Mouse (Mus musculus) hindbrain, postnatal 0 days (tissue): Measurements from ENCODE around the gene Src. TPM values are rescaled to one million over a fixed set of nuclear protein-coding genes. Genes with fewer than 3 reads are reported as not detected.
"Not testable (repeated sequence)": the region's sequence is repeated elsewhere in the genome, so short reads cannot be mapped to it uniquely, and the experiment has no call there.

Experiments used
- ATAC-seq: fragments of 200-750 bp; cut with Nextera tagmentation; 2 replicates; pipeline ENCODE4 v1.8.0; 2017; ENCODE audit warnings: mild to moderate bottlenecking, moderate TSS enrichment, moderate library complexity
- DNase-seq: peaks from one replicate; pipeline ENCODE4 v3.0.0-alpha.2; 2015; ENCODE audit warnings: low spot score
- H3K27ac ChIP-seq: fragments of 300-500 bp; sonication (generic); 2 replicates; pipeline ENCODE4 v1.5.1; 2014; ENCODE audit warnings: mild to moderate bottlenecking
- H3K27me3 ChIP-seq: fragments of 300-500 bp; sonication (generic); 2 replicates; pipeline ENCODE4 v1.6.1; 2014; ENCODE audit warnings: low read length, mixed read lengths; ENCODE audit not compliant: insufficient read depth
- H3K36me3 ChIP-seq: fragments of 300-500 bp; sonication (generic); 2 replicates; pipeline ENCODE4 v1.6.1; 2014; ENCODE audit warnings: low read length, mixed read lengths; ENCODE audit not compliant: insufficient read depth
- H3K4me1 ChIP-seq: fragments of 300-500 bp; sonication (generic); 2 replicates; pipeline ENCODE4 v1.6.1; 2014; ENCODE audit warnings: antibody characterized with exemption, low read length, mixed read lengths; ENCODE audit not compliant: insufficient read depth
- H3K4me2 ChIP-seq: fragments of 300-500 bp; sonication (generic); 2 replicates; pipeline ENCODE4 v1.6.1; 2014; ENCODE audit warnings: low read depth, mild to moderate bottlenecking, low read length, moderate library complexity, mixed read lengths
- H3K4me3 ChIP-seq: fragments of 300-500 bp; sonication (generic); 2 replicates; pipeline ENCODE4 v1.5.1; 2014; ENCODE audit warnings: low read length
- H3K9ac ChIP-seq: fragments of 300-500 bp; sonication (generic); replicated peaks from 2 replicates; pipeline ENCODE4 v1.6.1; 2014; ENCODE audit warnings: mild to moderate bottlenecking, low read length, moderate library complexity, mixed read lengths
- H3K9me3 ChIP-seq: fragments of 300-500 bp; sonication (generic); 2 replicates; pipeline ENCODE4 v1.6.1; 2016; ENCODE audit warnings: low read length, mixed read lengths
- CTCF ChIP-seq: IDR thresholded peaks from 2 replicates; pipeline ENCODE4 v1.5.1; 2016; ENCODE audit warnings: antibody characterized with exemption, control low read depth, low read depth
- WGBS: fragments of 180-500 bp; shearing (Covaris S2); extraction: QIAGEN DNeasy Blood & Tissue Kit; methylation state at CpG from one replicate; pipeline ENCODE4 v1.1.7; 2014; 5-methylcytosine and 5-hydroxymethylcytosine counted together
- polyA plus RNA-seq: library from polyadenylated mRNA; unstranded; fragments of >200 nt; fragmentation: Nextera tagmentation; extraction: Ambion mirVana; gene quantifications from 2 replicates; pipeline ENCODE4 v1.2.1, GENCODE M21; 2015
- total RNA-seq: library from RNA; depleted of rRNA; stranded (reverse); fragments of >200 nt; gene quantifications from 2 replicates; pipeline ENCODE4 v1.2.3, GENCODE M21; 2014

Gene Src
- total and polyA plus RNA-seq, 2 experiments from 2014 or later = 25.4 to 133 TPM

GRCm38 (mm10) chr2:157384836-157385235, 33.4 kb upstream of the Src start:
- Histone ChIP-seq H3K4me2 (no peak overlapping the region), H3K4me3 (no peak overlapping the region), H3K9me3 (no peaks in the 10 kb centered on the region), H3K27ac (peak overlapping the region; percentile 45; the same call in 1 of the 2 replicates), H3K36me3 (peaks cover 6% of the 10 kb centered on the region), H3K9ac (no peak overlapping the region), H3K27me3 (no peaks in the 10 kb centered on the region), H3K4me1 (no peaks in the 10 kb centered on the region)
- peak; percentile 12; the same call in 1 of the 2 replicates for TF ChIP-seq CTCF
- DNase-seq (no peak), ATAC-seq (no peak)
- 70% methylated on average over 4 of the region's 4 CpGs for WGBS

GRCm38 (mm10) chr2:157388901-157389590, 29.2 kb upstream of the Src start:
- not testable (repeated sequence) for H3K36me3 ChIP-seq, H3K9me3 ChIP-seq, H3K4me3 ChIP-seq, H3K27ac ChIP-seq, H3K9ac ChIP-seq, H3K27me3 ChIP-seq, H3K4me2 ChIP-seq, H3K4me1 ChIP-seq, DNase-seq, ATAC-seq
- 93% methylated on average over 14 of the region's 14 CpGs for WGBS

GRCm38 (mm10) chr2:157389591-157389921, 28.7 kb upstream of the Src start:
- Histone ChIP-seq H3K4me3 (no peak overlapping the region), H3K4me2 (no peak overlapping the region), H3K4me1 (no peaks in the 10 kb centered on the region), H3K36me3 (no peaks in the 10 kb centered on the region), H3K27me3 (no peaks in the 10 kb centered on the region), H3K27ac (no peak overlapping the region), H3K9me3 (no peaks in the 10 kb centered on the region), H3K9ac (no peak overlapping the region)
- ATAC-seq (no peak), DNase-seq (no peak)
- 84% methylated on average over 7 of the region's 7 CpGs for WGBS
- no peak for TF ChIP-seq CTCF

- ATAC-seq (no peak), DNase-seq (no peak)
- Histone ChIP-seq H3K36me3 (no peaks in the 10 kb centered on the region), H3K9me3 (no peaks in the 10 kb centered on the region), H3K4me1 (no peaks in the 10 kb centered on the region), H3K27ac (no peak overlapping the region), H3K4me2 (no peak overlapping the region), H3K9ac (no peak overlapping the region), H3K4me3 (no peak overlapping the region), H3K27me3 (no peaks in the 10 kb centered on the region)
- WGBS = 98% methylated on average over 2 of the region's 2 CpGs
- TF ChIP-seq CTCF = no peak
Observed at GRCm38 (mm10) chr2:157392331-157392730, 25.9 kb upstream of the Src start.

GRCm38 (mm10) chr2:157393549-157393948, 24.7 kb upstream of the Src start:
- no peaks in the 10 kb centered on the region for H3K27me3 ChIP-seq
- DNase-seq = no peak
- no peak overlapping the region for H3K27ac ChIP-seq
- no peak overlapping the region for H3K4me3 ChIP-seq
- no peak for ATAC-seq
- no peak for TF ChIP-seq CTCF
- no peak overlapping the region for H3K4me2 ChIP-seq
- H3K9me3 ChIP-seq = no peaks in the 10 kb centered on the region
- no peaks in the 10 kb centered on the region; the same call in 1 of the 2 replicates for H3K36me3 ChIP-seq
- H3K4me1 ChIP-seq = no peaks in the 10 kb centered on the region
- 96% methylated on average over 4 of the region's 4 CpGs for WGBS
- no peak overlapping the region for H3K9ac ChIP-seq

- no peak for TF ChIP-seq CTCF
- DNase-seq = no peak
- Histone ChIP-seq H3K36me3 (no peaks in the 10 kb centered on the region; the same call in 1 of the 2 replicates), H3K4me2 (no peak overlapping the region), H3K27me3 (no peaks in the 10 kb centered on the region), H3K27ac (peak overlapping the region; percentile 51; the same call in 1 of the 2 replicates), H3K9me3 (no peaks in the 10 kb centered on the region), H3K4me1 (no peaks in the 10 kb centered on the region), H3K4me3 (no peak overlapping the region), H3K9ac (no peak overlapping the region)
- ATAC-seq = no peak
- WGBS = 76% methylated on average over 6 of the region's 6 CpGs
Observed at GRCm38 (mm10) chr2:157394868-157395267, 23.4 kb upstream of the Src start.

- WGBS = 48% methylated on average over 5 of the region's 5 CpGs
- Histone ChIP-seq H3K9me3 (no peaks in the 10 kb centered on the region), H3K4me1 (no peaks in the 10 kb centered on the region), H3K4me3 (no peak overlapping the region), H3K9ac (no peak overlapping the region), H3K27me3 (no peaks in the 10 kb centered on the region), H3K27ac (peak overlapping the region; percentile 51; the same call in 1 of the 2 replicates), H3K4me2 (no peak overlapping the region), H3K36me3 (no peaks in the 10 kb centered on the region; the same call in 1 of the 2 replicates)
- ATAC-seq = no peak
- TF ChIP-seq CTCF = no peak
- no peak for DNase-seq
Observed at GRCm38 (mm10) chr2:157395371-157395770, 22.9 kb upstream of the Src start.
